Mouse (Mus musculus) erythroblast, embryonic 14.5 days (primary cell): ENCODE results near the gene Slc35e2.

ENCODE experiments used
- GATA1 ChIP-seq: IDR thresholded peaks from 2 replicates; pipeline ENCODE4 v1.6.1; 2012; ENCODE audit warnings: low read length, inconsistent platforms, mixed read lengths
- TAL1 ChIP-seq: IDR thresholded peaks from 3 replicates; pipeline ENCODE4 v1.6.1; 2012; ENCODE audit warnings: low read length, inconsistent platforms, mixed read lengths

GRCm38 (mm10) chr4:155564315-155565069, 36.7 kb upstream of the Slc35e2 start:
- TF ChIP-seq GATA1, result no peak
- TF ChIP-seq TAL1, result no peak
